Mouse (Mus musculus) spleen, postnatal 10 days (tissue): ENCODE measurements at regions not wholly inside any gene's neighbourhood (a gene's known extent, or its start where the extent isn't known, plus 50 kb on each side); places are given as distances from the start of the nearest gene placed in this dataset.

Experiments
- DNase-seq, 2 experiments: peaks; one replicate each; pipeline ENCODE4 v3.0.0; 2021 to 2022; ENCODE audit warnings: low spot score in 2 of 2

GRCm38 (mm10) chr13:78405071-78405470 lies 205.5 kb upstream of the Nr2f1 start:
- DNase-seq = no peak

DNA sequence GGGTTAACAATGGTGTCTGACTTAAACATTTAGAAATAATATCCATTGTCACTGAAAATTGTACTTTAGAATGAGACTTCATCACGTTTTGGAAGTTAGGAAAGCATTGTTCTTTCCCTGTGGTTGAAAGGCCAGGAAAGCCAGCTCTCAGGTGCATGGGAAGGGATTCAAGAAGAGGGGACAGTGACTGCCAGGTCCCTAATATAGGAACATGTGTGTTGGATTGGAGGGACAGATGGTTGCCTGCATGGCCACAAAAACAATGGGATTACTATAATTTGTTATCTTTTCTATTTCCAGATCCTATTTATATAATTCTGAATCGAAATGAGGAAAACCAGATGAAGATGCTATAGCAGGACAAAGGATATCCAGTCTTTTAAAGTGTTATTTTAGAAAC lies 184.2 kb upstream of the Nr2f1 start:
- DNase-seq = no peak

- no peak for DNase-seq
Observed at GRCm38 (mm10) chr13:78361236-78361635, 161.7 kb upstream of the Nr2f1 start.

DNA sequence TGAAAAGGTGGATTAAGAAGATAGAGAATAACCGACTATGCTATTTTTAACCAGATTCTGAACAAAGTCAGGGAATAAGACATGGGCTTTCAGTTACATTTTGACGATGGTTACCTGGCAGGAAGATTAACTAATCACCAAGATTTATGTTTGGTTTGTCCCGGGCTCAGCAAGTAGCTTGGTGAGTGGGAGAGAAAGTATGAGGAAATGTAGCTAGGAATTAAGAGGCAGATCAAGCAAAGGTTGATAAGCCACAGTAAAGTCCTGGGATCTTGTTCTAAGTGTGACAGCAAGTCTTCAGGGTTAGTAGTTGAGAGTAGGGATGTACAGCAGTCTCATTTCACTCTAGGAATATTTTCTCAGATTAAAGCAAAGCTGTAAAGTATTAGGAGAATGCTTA lies 149.3 kb upstream of the Nr2f1 start:
- DNase-seq = no peak

GRCm38 (mm10) chr13:78324443-78325206 lies 125.1 kb upstream of the Nr2f1 start:
- DNase-seq = no peak

DNA sequence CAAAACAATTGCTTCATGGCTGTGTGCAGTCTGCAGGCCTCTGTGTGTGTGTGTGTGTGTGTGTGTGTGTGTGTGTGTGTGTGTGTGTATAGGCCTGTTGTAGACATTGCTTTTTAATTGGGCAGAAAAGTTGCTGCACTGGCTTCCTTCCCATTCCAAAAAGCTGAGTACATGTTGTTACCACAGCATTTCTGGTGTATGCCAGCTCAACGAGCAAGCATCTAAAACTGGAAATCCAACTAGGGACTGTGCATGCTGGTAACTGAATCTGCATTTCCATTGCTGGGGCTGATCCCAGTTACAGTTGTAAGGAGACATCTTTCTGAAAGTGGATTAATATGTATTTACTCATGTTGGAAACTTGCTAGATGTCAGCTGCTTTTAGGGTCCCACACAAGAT lies 123.6 kb upstream of the Nr2f1 start:
- DNase-seq = no peak

DNA sequence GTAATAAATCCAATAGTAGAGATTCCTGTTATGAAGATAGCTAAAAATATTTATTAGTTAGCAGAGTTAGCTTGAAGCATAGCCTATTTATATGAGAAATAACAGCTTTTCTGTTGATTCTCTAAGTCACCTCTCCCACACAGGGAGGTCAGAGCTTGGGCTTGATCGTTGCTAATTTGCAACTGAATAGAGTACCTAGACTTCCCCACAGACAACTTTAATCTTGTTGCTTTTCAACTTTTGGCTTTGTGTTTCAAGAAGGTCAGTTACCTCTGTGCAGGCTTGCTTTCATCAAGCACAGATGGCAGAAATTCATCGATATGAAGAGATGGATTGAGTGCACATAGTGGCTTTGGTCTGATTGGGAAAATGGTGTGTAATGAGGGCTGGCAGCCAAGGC lies 118.9 kb upstream of the Nr2f1 start:
- no peak for DNase-seq

DNA sequence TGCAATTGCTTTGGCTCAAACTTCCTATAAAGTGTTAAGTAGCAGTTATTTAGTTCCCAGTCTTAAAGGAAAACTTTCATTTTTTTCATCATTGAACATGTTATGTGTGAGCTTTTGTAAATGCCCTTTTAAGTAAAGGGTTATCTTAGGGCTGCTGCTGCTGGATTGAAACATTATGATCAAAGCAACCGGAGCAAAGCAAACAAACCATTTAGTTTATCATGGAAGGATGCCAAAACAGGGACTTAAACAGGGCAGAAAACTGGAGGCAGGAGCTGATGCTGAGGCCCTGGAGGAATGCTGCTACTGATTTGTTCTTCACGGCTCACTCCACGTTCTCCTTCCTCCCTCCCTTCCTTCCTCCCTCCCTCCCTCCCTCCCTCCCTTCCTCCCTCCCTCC lies 111.3 kb upstream of the Nr2f1 start:
- DNase-seq = no peak
